Mouse (Mus musculus): Measurements from ENCODE around the gene Cd37.
"Not testable (repeated sequence)": the region's sequence is repeated elsewhere in the genome, so short reads cannot be mapped to it uniquely, and the experiment has no call there.

Cd37 gene

GRCm38 (mm10) chr7:45238723-45239496, at the start of gene Cd37:
TSS of gene Cd37 (minus strand) at chr7:45239115.
- DNase-seq (ENCODE audit: low read depth) = peak; percentile 92

GRCm38 (mm10) chr7:45286486-45286885, 47.6 kb upstream of the Cd37 start:
- no peak for DNase-seq (ENCODE audit: low read depth)

- peak; percentile 85 for DNase-seq (ENCODE audit: low read depth)
Observed at GRCm38 (mm10) chr7:45277136-45277760, 38.3 kb upstream of the Cd37 start, which contains the start of gene Slc6a21. TSS of gene Slc6a21 (plus strand) at chr7:45277513.

GRCm38 (mm10) chr7:45273672-45274071, 34.8 kb upstream of the Cd37 start:
- DNase-seq (ENCODE audit: low read depth) = no peak

GRCm38 (mm10) chr7:45272786-45273412, 34.0 kb upstream of the Cd37 start:
- DNase-seq (ENCODE audit: low read depth) = no peak

GRCm38 (mm10) chr7:45265518-45265917, 26.6 kb upstream of the Cd37 start:
- no peak for DNase-seq (ENCODE audit: low read depth)

- DNase-seq (ENCODE audit: low read depth) = no peak
Observed at GRCm38 (mm10) chr7:45264348-45264747, 25.4 kb upstream of the Cd37 start.

- DNase-seq (ENCODE audit: low read depth) = no peak
Observed at GRCm38 (mm10) chr7:45263006-45263607, 24.2 kb upstream of the Cd37 start.

GRCm38 (mm10) chr7:45262266-45262665, 23.4 kb upstream of the Cd37 start:
- DNase-seq (ENCODE audit: low read depth) = no peak

GRCm38 (mm10) chr7:45259281-45259680, 20.4 kb upstream of the Cd37 start:
- no peak for DNase-seq (ENCODE audit: low read depth)

- DNase-seq (ENCODE audit: low read depth) = no peak
Observed at GRCm38 (mm10) chr7:45257063-45257840, 18.3 kb upstream of the Cd37 start.

- DNase-seq (ENCODE audit: low read depth) = not testable (repeated sequence)
Observed at GRCm38 (mm10) chr7:45255822-45256221, 16.9 kb upstream of the Cd37 start.

- no peak for DNase-seq (ENCODE audit: low read depth)
Observed at GRCm38 (mm10) chr7:45253806-45254205, 14.9 kb upstream of the Cd37 start.

GRCm38 (mm10) chr7:45247666-45248065, 8.8 kb upstream of the Cd37 start:
- no peak for DNase-seq (ENCODE audit: low read depth)

- no peak for DNase-seq (ENCODE audit: low read depth)
Observed at GRCm38 (mm10) chr7:45241389-45241749, 2.5 kb upstream of the Cd37 start.

GRCm38 (mm10) chr7:45240633-45241388, 1.9 kb upstream of the Cd37 start, which contains the start of gene Slc6a16:
TSS of gene Slc6a16 (plus strand) at chr7:45241085.
- DNase-seq (ENCODE audit: low read depth) = no peak

GRCm38 (mm10) chr7:45240109-45240508, 1.2 kb upstream of the Cd37 start:
- DNase-seq (ENCODE audit: low read depth) = no peak

- DNase-seq (ENCODE audit: low read depth) = peak; percentile 35
Observed at GRCm38 (mm10) chr7:45237747-45238699, 892 bp downstream of the Cd37 start.

GRCm38 (mm10) chr7:45235656-45236180, 3.2 kb downstream of the Cd37 start:
- no peak for DNase-seq (ENCODE audit: low read depth)

All from naive thymus-derived CD4-positive, alpha-beta T cell, adult 2 months (primary cell).